Mouse (Mus musculus): ENCODE measurements around the gene Trap1. TPM values are rescaled to one million over a fixed set of nuclear protein-coding genes. Genes with fewer than 3 reads are reported as not detected.

Gene Trap1
- polyA plus RNA-seq, 1 experiment from 2014 or later, result 46.7 TPM

- Histone ChIP-seq H3K27ac (replicated peaks) (no peak overlapping the region), H3K36me3 (ENCODE audit: control insufficient read depth, insufficient read depth, low read length) (peaks cover 8% of the 10 kb centered on the region; the same call in 1 of the 2 replicates), H3K9me3 (ENCODE audit: control insufficient read depth, low read length) (no peaks in the 10 kb centered on the region), H3K27me3 (ENCODE audit: control insufficient read depth, insufficient read depth, low read length) (no peaks in the 10 kb centered on the region), H3K4me1 (replicated peaks; ENCODE audit: control insufficient read depth, insufficient read depth) (no peaks in the 10 kb centered on the region), H3K9ac (ENCODE audit: low read length) (no peak overlapping the region), H3K4me2 (replicated peaks; ENCODE audit: low read depth) (no peak overlapping the region), H3K4me3 (ENCODE audit: low read depth, low read length) (no peak overlapping the region)
- WGBS, result 84% methylated on average over 2 of the region's 2 CpGs
- no peak for TF ChIP-seq EP300 (optimal IDR thresholded peaks at IDR 0.05)
- no peak for TF ChIP-seq CTCF (IDR thresholded peaks at IDR 0.05; ENCODE audit: low read depth)
- DNase-seq (ENCODE audit: low spot score), result no peak
- no peak for ATAC-seq (ENCODE audit: low FRiP score, low TSS enrichment)
These were observed 42.1 kb downstream of the Trap1 start for GRCm38 (mm10) chr16:4035575-4035974.

GRCm38 (mm10) chr16:4034476-4034875 is 43.2 kb downstream of the Trap1 start:
- H3K9me3 ChIP-seq (ENCODE audit: control insufficient read depth, low read length), result no peaks in the 10 kb centered on the region
- H3K4me1 ChIP-seq (replicated peaks; ENCODE audit: control insufficient read depth, insufficient read depth), result no peaks in the 10 kb centered on the region
- DNase-seq (ENCODE audit: low spot score), result no peak
- peaks cover 8% of the 10 kb centered on the region; the same call in 1 of the 2 replicates for H3K36me3 ChIP-seq (ENCODE audit: control insufficient read depth, insufficient read depth, low read length)
- no peak overlapping the region for H3K4me2 ChIP-seq (replicated peaks; ENCODE audit: low read depth)
- H3K9ac ChIP-seq (ENCODE audit: low read length), result no peak overlapping the region
- ATAC-seq (ENCODE audit: low FRiP score, low TSS enrichment), result no peak
- no peaks in the 10 kb centered on the region for H3K27me3 ChIP-seq (ENCODE audit: control insufficient read depth, insufficient read depth, low read length)
- no peak overlapping the region for H3K27ac ChIP-seq (replicated peaks)
- TF ChIP-seq EP300 (optimal IDR thresholded peaks at IDR 0.05) (no peak), CTCF (IDR thresholded peaks at IDR 0.05; ENCODE audit: low read depth) (no peak)
- no peak overlapping the region for H3K4me3 ChIP-seq (ENCODE audit: low read depth, low read length)
- WGBS, result 81% methylated on average over 3 of the region's 3 CpGs

DNA sequence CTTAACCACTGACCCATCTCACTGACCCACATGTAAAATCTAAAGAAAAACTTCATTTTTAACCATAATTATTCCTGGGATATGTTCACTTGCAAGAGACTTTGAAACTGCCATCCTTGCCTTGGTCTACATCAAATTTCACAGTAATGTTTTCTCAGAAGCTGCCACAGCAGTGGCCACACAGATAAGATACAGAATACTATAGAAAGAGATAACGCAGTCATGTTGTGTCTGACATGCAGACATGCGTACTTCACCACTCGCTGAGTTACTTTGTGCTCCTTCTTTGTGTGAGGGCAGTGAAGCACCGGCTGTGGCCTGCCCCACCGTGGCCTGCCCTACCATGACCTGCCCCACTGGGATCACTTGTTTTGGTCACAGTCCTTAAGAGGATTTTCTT is 43.7 kb downstream of the Trap1 start:
- no peak overlapping the region for H3K4me2 ChIP-seq (replicated peaks; ENCODE audit: low read depth)
- no peak for TF ChIP-seq CTCF (IDR thresholded peaks at IDR 0.05; ENCODE audit: low read depth)
- no peak for TF ChIP-seq EP300 (optimal IDR thresholded peaks at IDR 0.05)
- H3K36me3 ChIP-seq (ENCODE audit: control insufficient read depth, insufficient read depth, low read length), result peaks cover 8% of the 10 kb centered on the region; the same call in 1 of the 2 replicates
- H3K9me3 ChIP-seq (ENCODE audit: control insufficient read depth, low read length), result no peaks in the 10 kb centered on the region
- H3K4me3 ChIP-seq (ENCODE audit: low read depth, low read length), result no peak overlapping the region
- WGBS, result 70% methylated on average over 5 of the region's 5 CpGs
- no peaks in the 10 kb centered on the region for H3K27me3 ChIP-seq (ENCODE audit: control insufficient read depth, insufficient read depth, low read length)
- H3K4me1 ChIP-seq (replicated peaks; ENCODE audit: control insufficient read depth, insufficient read depth), result no peaks in the 10 kb centered on the region
- DNase-seq (ENCODE audit: low spot score), result no peak
- no peak for ATAC-seq (ENCODE audit: low FRiP score, low TSS enrichment)
- no peak overlapping the region for H3K27ac ChIP-seq (replicated peaks)
- no peak overlapping the region for H3K9ac ChIP-seq (ENCODE audit: low read length)

GRCm38 (mm10) chr16:4032341-4032748 is 45.3 kb downstream of the Trap1 start:
- no peak for DNase-seq (ENCODE audit: low spot score)
- Histone ChIP-seq H3K4me1 (replicated peaks; ENCODE audit: control insufficient read depth, insufficient read depth) (no peaks in the 10 kb centered on the region), H3K9ac (ENCODE audit: low read length) (no peak overlapping the region), H3K9me3 (ENCODE audit: control insufficient read depth, low read length) (no peaks in the 10 kb centered on the region), H3K36me3 (ENCODE audit: control insufficient read depth, insufficient read depth, low read length) (0 out of 2 replicates have a peak, but pooled peaks cover 2% of the 10 kb centered on the region), H3K27ac (replicated peaks) (no peak overlapping the region), H3K4me3 (ENCODE audit: low read depth, low read length) (no peak overlapping the region), H3K4me2 (replicated peaks; ENCODE audit: low read depth) (no peak overlapping the region), H3K27me3 (ENCODE audit: control insufficient read depth, insufficient read depth, low read length) (no peaks in the 10 kb centered on the region)
- TF ChIP-seq CTCF (IDR thresholded peaks at IDR 0.05; ENCODE audit: low read depth) (no peak), EP300 (optimal IDR thresholded peaks at IDR 0.05) (no peak)
- 77% methylated on average over 6 of the region's 6 CpGs for WGBS
- ATAC-seq (ENCODE audit: low FRiP score, low TSS enrichment), result no peak

- Histone ChIP-seq H3K4me1 (replicated peaks; ENCODE audit: control insufficient read depth, insufficient read depth) (no peaks in the 10 kb centered on the region), H3K4me2 (replicated peaks; ENCODE audit: low read depth) (no peak overlapping the region), H3K27ac (replicated peaks) (no peak overlapping the region), H3K9ac (ENCODE audit: low read length) (no peak overlapping the region), H3K9me3 (ENCODE audit: control insufficient read depth, low read length) (no peaks in the 10 kb centered on the region), H3K27me3 (ENCODE audit: control insufficient read depth, insufficient read depth, low read length) (no peaks in the 10 kb centered on the region), H3K36me3 (ENCODE audit: control insufficient read depth, insufficient read depth, low read length) (no peaks in the 10 kb centered on the region), H3K4me3 (ENCODE audit: low read depth, low read length) (no peak overlapping the region)
- whole genome bisulfite sequencing, result 63% methylated on average over 4 of the region's 6 CpGs
- DNase-seq (ENCODE audit: low spot score), result no peak
- TF ChIP-seq CTCF (IDR thresholded peaks at IDR 0.05; ENCODE audit: low read depth), result no peak
- TF ChIP-seq EP300 (optimal IDR thresholded peaks at IDR 0.05), result no peak
- no peak for ATAC-seq (ENCODE audit: low FRiP score, low TSS enrichment)
These were observed 46.0 kb downstream of the Trap1 start for GRCm38 (mm10) chr16:4031441-4032274.

GRCm38 (mm10) chr16:4030501-4030900 is 47.1 kb downstream of the Trap1 start:
- H3K27ac ChIP-seq (replicated peaks), result no peak overlapping the region
- no peak overlapping the region for H3K4me2 ChIP-seq (replicated peaks; ENCODE audit: low read depth)
- 95% methylated on average over 10 of the region's 10 CpGs for WGBS

More at GRCm38 (mm10) chr16:4030501-4030900, 47.1 kb downstream of the Trap1 start:
- H3K9ac ChIP-seq (ENCODE audit: low read length), result no peak overlapping the region
- DNase-seq (ENCODE audit: low spot score) (no peak), ATAC-seq (ENCODE audit: low FRiP score, low TSS enrichment) (no peak)
- H3K36me3 ChIP-seq (ENCODE audit: control insufficient read depth, insufficient read depth, low read length), result no peaks in the 10 kb centered on the region
- no peaks in the 10 kb centered on the region for H3K4me1 ChIP-seq (replicated peaks; ENCODE audit: control insufficient read depth, insufficient read depth)
- TF ChIP-seq EP300 (optimal IDR thresholded peaks at IDR 0.05), result no peak
- no peak for TF ChIP-seq CTCF (IDR thresholded peaks at IDR 0.05; ENCODE audit: low read depth)
- no peaks in the 10 kb centered on the region for H3K27me3 ChIP-seq (ENCODE audit: control insufficient read depth, insufficient read depth, low read length)
- H3K4me3 ChIP-seq (ENCODE audit: low read depth, low read length), result no peak overlapping the region
- no peaks in the 10 kb centered on the region for H3K9me3 ChIP-seq (ENCODE audit: control insufficient read depth, low read length)

All from stomach, postnatal 0 days (tissue).